In the genomic region with DNA sequence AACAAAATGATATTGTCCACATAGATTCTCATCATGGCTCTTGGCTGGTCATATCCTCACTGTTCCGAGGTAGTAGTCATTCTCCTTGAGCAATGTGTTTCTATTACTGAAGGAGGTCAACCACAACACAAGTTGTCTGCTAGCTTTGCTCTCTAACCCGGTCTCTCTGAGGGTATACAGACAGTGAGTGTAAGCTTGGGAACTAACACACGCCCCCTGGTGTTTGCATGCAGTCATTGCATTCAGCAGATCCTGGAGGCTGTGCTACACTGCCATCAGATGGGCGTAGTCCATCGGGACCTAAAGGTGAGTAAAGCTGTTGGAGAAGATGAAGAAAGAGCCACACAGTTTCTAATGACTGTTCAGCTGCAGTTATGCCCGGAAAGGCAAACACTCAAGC, we compare ENCODE assay signal across 8 mouse cellular contexts.
DNase-seq lines count a peak whose midpoint lies in the region; ATAC-seq lines count a peak whose summit lies in the region.

No protein-coding gene starts in this region.

- no peak overlapping the region for H3K4me3 ChIP-seq in hindbrain, embryonic 11.5 days (ENCODE audit: low read depth, low read length)
- no peak overlapping the region for H3K4me3 ChIP-seq in lung, embryonic 16.5 days (ENCODE audit: low read length)

- no peaks in the 10 kb centered on the region for H3K4me1 ChIP-seq in hindbrain, embryonic 11.5 days (replicated peaks; ENCODE audit: control insufficient read depth, insufficient read depth, low read length)
- no peaks in the 10 kb centered on the region for H3K4me1 ChIP-seq in lung, embryonic 16.5 days (replicated peaks; ENCODE audit: control insufficient read depth, insufficient read depth, low read length)

- 35% methylated on average over 6 of the region's 6 CpGs for WGBS in hindbrain, embryonic 11.5 days
- 13% methylated on average over 6 of the region's 6 CpGs for WGBS in lung, embryonic 16.5 days

- no peak overlapping the region for H3K27ac ChIP-seq in hindbrain, embryonic 11.5 days (ENCODE audit: low read depth, low read length)
- no peak overlapping the region for H3K27ac ChIP-seq in lung, embryonic 16.5 days (ENCODE audit: low read length)

- no peaks in the 10 kb centered on the region for H3K27me3 ChIP-seq in hindbrain, embryonic 11.5 days (ENCODE audit: control insufficient read depth, insufficient read depth, low read length)
- no peaks in the 10 kb centered on the region for H3K27me3 ChIP-seq in lung, embryonic 16.5 days (ENCODE audit: control insufficient read depth, insufficient read depth, low read depth, low read length)

- peak; percentile 95 for ATAC-seq in frontal cortex, adult (ENCODE audit: low TSS enrichment)
- peak; percentile 95 for ATAC-seq in hindbrain, embryonic 11.5 days (ENCODE audit: low FRiP score)
- peak; percentile 95 for ATAC-seq in lung, embryonic 16.5 days (ENCODE audit: low read depth)

- peak; percentile 58 for DNase-seq in MEL-GATA-1-ER (ENCODE audit: extremely low read depth, low read depth)
- DNase-seq in cerebellum, adult 8-10 months, result peak; percentile 82
- peak; percentile 82 for DNase-seq in hindbrain, embryonic 11.5 days (ENCODE audit: low spot score)
- peak; percentile 76 for DNase-seq in layer of hippocampus, adult 9-11 months
- peak; percentile 72 for DNase-seq in ovary, postnatal 36 days (ENCODE audit: low spot score)
- peak; percentile 86 for DNase-seq in thymus, postnatal 14 days

- H3K9ac ChIP-seq in hindbrain, embryonic 11.5 days (ENCODE audit: low read depth, low read length), result no peak overlapping the region
- no peak overlapping the region for H3K9ac ChIP-seq in lung, embryonic 16.5 days (ENCODE audit: low read length)

- H3K9me3 ChIP-seq in hindbrain, embryonic 11.5 days (ENCODE audit: control insufficient read depth, low read length), result no peaks in the 10 kb centered on the region
- no peaks in the 10 kb centered on the region for H3K9me3 ChIP-seq in lung, embryonic 16.5 days (ENCODE audit: control insufficient read depth, low read length)

- H3K4me2 ChIP-seq in hindbrain, embryonic 11.5 days (replicated peaks; ENCODE audit: low read depth, low read length), result no peak overlapping the region
- no peak overlapping the region for H3K4me2 ChIP-seq in lung, embryonic 16.5 days (ENCODE audit: low read depth, low read length)

- no peaks in the 10 kb centered on the region for H3K36me3 ChIP-seq in hindbrain, embryonic 11.5 days (ENCODE audit: control insufficient read depth, insufficient read depth, low read length)
- H3K36me3 ChIP-seq in lung, embryonic 16.5 days (ENCODE audit: control insufficient read depth, insufficient read depth, low read length), result no peaks in the 10 kb centered on the region
